Mouse (Mus musculus): Measurements from ENCODE around the gene Slc30a9. TPM values are rescaled to one million over a fixed set of nuclear protein-coding genes. Genes with fewer than 3 reads are reported as not detected.

Gene Slc30a9
- polyA plus RNA-seq (2015; fragmentation: Nextera tagmentation; extraction: Ambion mirVana): 107 TPM in 2 replicates

- Histone ChIP-seq H3K4me3 (ENCODE audit: low read length) (peak within 1 kb of the TSS; percentile 99), H3K4me1 (ENCODE audit: insufficient read depth, low read length) (peaks cover 14% of the 10 kb centered on the region), H3K36me3 (ENCODE audit: insufficient read depth, low read length) (no peaks in the 10 kb centered on the region), H3K27me3 (ENCODE audit: insufficient read depth, low read length) (no peaks in the 10 kb centered on the region), H3K27ac (ENCODE audit: low read length) (peak within 1 kb of the TSS; percentile 87), H3K4me2 (replicated peaks; ENCODE audit: low read depth, low read length) (peak within 1 kb of the TSS; percentile 64), H3K9ac (replicated peaks; ENCODE audit: low read length) (peak within 1 kb of the TSS; percentile 96), H3K9me3 (ENCODE audit: low read length) (no peaks in the 10 kb centered on the region)
- peak; percentile 98 for ATAC-seq (ENCODE audit: low FRiP score, low TSS enrichment)
- under 1% methylated on average over 79 of the region's 83 CpGs for WGBS
Observed at GRCm38 (mm10) chr5:67306698-67307521, at the start of gene Slc30a9. Gene Slc30a9 (plus strand): TSS chr5:67306955.

GRCm38 (mm10) chr5:67258473-67258872, 48.3 kb upstream of the Slc30a9 start:
- no peak overlapping the region for H3K4me3 ChIP-seq (ENCODE audit: low read length)
- ATAC-seq (ENCODE audit: low FRiP score, low TSS enrichment): no peak
- H3K4me1 ChIP-seq (ENCODE audit: insufficient read depth, low read length): peaks cover 12% of the 10 kb centered on the region
- no peak overlapping the region for H3K9ac ChIP-seq (replicated peaks; ENCODE audit: low read length)
- 78% methylated on average over 9 of the region's 9 CpGs for WGBS
- H3K4me2 ChIP-seq (replicated peaks; ENCODE audit: low read depth, low read length): no peak overlapping the region
- no peaks in the 10 kb centered on the region for H3K27me3 ChIP-seq (ENCODE audit: insufficient read depth, low read length)
- H3K27ac ChIP-seq (ENCODE audit: low read length): no peak overlapping the region
- no peaks in the 10 kb centered on the region for H3K36me3 ChIP-seq (ENCODE audit: insufficient read depth, low read length)
- no peaks in the 10 kb centered on the region for H3K9me3 ChIP-seq (ENCODE audit: low read length)

GRCm38 (mm10) chr5:67260159-67260530, 46.6 kb upstream of the Slc30a9 start:
- Histone ChIP-seq H3K9me3 (ENCODE audit: low read length) (no peaks in the 10 kb centered on the region), H3K4me3 (ENCODE audit: low read length) (peak overlapping the region; percentile 87), H3K9ac (replicated peaks; ENCODE audit: low read length) (peak overlapping the region; percentile 82), H3K27ac (ENCODE audit: low read length) (no peak overlapping the region), H3K27me3 (ENCODE audit: insufficient read depth, low read length) (no peaks in the 10 kb centered on the region), H3K36me3 (ENCODE audit: insufficient read depth, low read length) (peaks cover 9% of the 10 kb centered on the region), H3K4me1 (ENCODE audit: insufficient read depth, low read length) (peaks cover 12% of the 10 kb centered on the region), H3K4me2 (replicated peaks; ENCODE audit: low read depth, low read length) (peak overlapping the region; percentile 65)
- WGBS: 0% methylated on average over 9 of the region's 9 CpGs
- ATAC-seq (ENCODE audit: low FRiP score, low TSS enrichment): no peak

GRCm38 (mm10) chr5:67260531-67261371, 46.0 kb upstream of the Slc30a9 start, which contains the start of gene Tmem33:
Gene Tmem33 (plus strand): TSS chr5:67260565.
- H3K27ac ChIP-seq (ENCODE audit: low read length): peak within 1 kb of the TSS; percentile 88
- H3K9ac ChIP-seq (replicated peaks; ENCODE audit: low read length): peak within 1 kb of the TSS; percentile 82
- H3K9me3 ChIP-seq (ENCODE audit: low read length): no peaks in the 10 kb centered on the region
- peak within 1 kb of the TSS; percentile 78 for H3K4me2 ChIP-seq (replicated peaks; ENCODE audit: low read depth, low read length)
- whole genome bisulfite sequencing: under 1% methylated on average over 67 of the region's 67 CpGs
- peak; percentile 93 for ATAC-seq (ENCODE audit: low FRiP score, low TSS enrichment)
- H3K27me3 ChIP-seq (ENCODE audit: insufficient read depth, low read length): no peaks in the 10 kb centered on the region
- peak within 1 kb of the TSS; percentile 87 for H3K4me3 ChIP-seq (ENCODE audit: low read length)
- peaks cover 12% of the 10 kb centered on the region for H3K4me1 ChIP-seq (ENCODE audit: insufficient read depth, low read length)
- H3K36me3 ChIP-seq (ENCODE audit: insufficient read depth, low read length): peaks cover 15% of the 10 kb centered on the region

- WGBS: 93% methylated on average over 7 of the region's 7 CpGs
- H3K36me3 ChIP-seq (ENCODE audit: insufficient read depth, low read length): peaks cover 32% of the 10 kb centered on the region
- no peak for ATAC-seq (ENCODE audit: low FRiP score, low TSS enrichment)
Observed at GRCm38 (mm10) chr5:67262964-67263363, 43.8 kb upstream of the Slc30a9 start.

GRCm38 (mm10) chr5:67266106-67266505, 40.6 kb upstream of the Slc30a9 start:
- Histone ChIP-seq H3K27me3 (ENCODE audit: insufficient read depth, low read length) (no peaks in the 10 kb centered on the region), H3K4me2 (replicated peaks; ENCODE audit: low read depth, low read length) (no peak overlapping the region), H3K9ac (replicated peaks; ENCODE audit: low read length) (no peak overlapping the region), H3K36me3 (ENCODE audit: insufficient read depth, low read length) (peaks cover 42% of the 10 kb centered on the region), H3K27ac (ENCODE audit: low read length) (no peak overlapping the region), H3K4me3 (ENCODE audit: low read length) (no peak overlapping the region), H3K4me1 (ENCODE audit: insufficient read depth, low read length) (peaks cover 7% of the 10 kb centered on the region), H3K9me3 (ENCODE audit: low read length) (peaks cover 3% of the 10 kb centered on the region; the same call in 1 of the 2 replicates)
- WGBS: 88% methylated on average over 1 of the region's 1 CpGs
- no peak for ATAC-seq (ENCODE audit: low FRiP score, low TSS enrichment)

More at GRCm38 (mm10) chr5:67262964-67263363, 43.8 kb upstream of the Slc30a9 start:
- Histone ChIP-seq H3K27me3 (ENCODE audit: insufficient read depth, low read length) (no peaks in the 10 kb centered on the region), H3K4me2 (replicated peaks; ENCODE audit: low read depth, low read length) (no peak overlapping the region), H3K4me3 (ENCODE audit: low read length) (no peak overlapping the region), H3K27ac (ENCODE audit: low read length) (no peak overlapping the region), H3K9me3 (ENCODE audit: low read length) (peaks cover 3% of the 10 kb centered on the region; the same call in 1 of the 2 replicates), H3K4me1 (ENCODE audit: insufficient read depth, low read length) (peaks cover 12% of the 10 kb centered on the region), H3K9ac (replicated peaks; ENCODE audit: low read length) (no peak overlapping the region)

GRCm38 (mm10) chr5:67269309-67269708, 37.4 kb upstream of the Slc30a9 start:
- peaks cover 3% of the 10 kb centered on the region; the same call in 1 of the 2 replicates for H3K9me3 ChIP-seq (ENCODE audit: low read length)

GRCm38 (mm10) chr5:67279407-67279806, 27.3 kb upstream of the Slc30a9 start:
- no peak for ATAC-seq (ENCODE audit: low FRiP score, low TSS enrichment)
- peaks cover 23% of the 10 kb centered on the region for H3K36me3 ChIP-seq (ENCODE audit: insufficient read depth, low read length)
- WGBS: 91% methylated on average over 9 of the region's 9 CpGs
- no peak overlapping the region for H3K9ac ChIP-seq (replicated peaks; ENCODE audit: low read length)
- no peaks in the 10 kb centered on the region for H3K27me3 ChIP-seq (ENCODE audit: insufficient read depth, low read length)
- no peaks in the 10 kb centered on the region for H3K4me1 ChIP-seq (ENCODE audit: insufficient read depth, low read length)
- H3K4me3 ChIP-seq (ENCODE audit: low read length): no peak overlapping the region
- no peak overlapping the region for H3K4me2 ChIP-seq (replicated peaks; ENCODE audit: low read depth, low read length)
- H3K9me3 ChIP-seq (ENCODE audit: low read length): no peaks in the 10 kb centered on the region
- H3K27ac ChIP-seq (ENCODE audit: low read length): no peak overlapping the region

More at GRCm38 (mm10) chr5:67269309-67269708, 37.4 kb upstream of the Slc30a9 start:
- no peak for ATAC-seq (ENCODE audit: low FRiP score, low TSS enrichment)
- Histone ChIP-seq H3K27ac (ENCODE audit: low read length) (no peak overlapping the region), H3K4me3 (ENCODE audit: low read length) (no peak overlapping the region), H3K4me1 (ENCODE audit: insufficient read depth, low read length) (no peaks in the 10 kb centered on the region), H3K9ac (replicated peaks; ENCODE audit: low read length) (no peak overlapping the region), H3K36me3 (ENCODE audit: insufficient read depth, low read length) (peaks cover 40% of the 10 kb centered on the region), H3K4me2 (replicated peaks; ENCODE audit: low read depth, low read length) (no peak overlapping the region), H3K27me3 (ENCODE audit: insufficient read depth, low read length) (no peaks in the 10 kb centered on the region)
- WGBS: 87% methylated on average over 8 of the region's 8 CpGs

GRCm38 (mm10) chr5:67279840-67280239, 26.9 kb upstream of the Slc30a9 start:
- no peak overlapping the region for H3K9ac ChIP-seq (replicated peaks; ENCODE audit: low read length)
- H3K27me3 ChIP-seq (ENCODE audit: insufficient read depth, low read length): no peaks in the 10 kb centered on the region
- no peaks in the 10 kb centered on the region for H3K4me1 ChIP-seq (ENCODE audit: insufficient read depth, low read length)
- no peaks in the 10 kb centered on the region for H3K9me3 ChIP-seq (ENCODE audit: low read length)
- H3K4me2 ChIP-seq (replicated peaks; ENCODE audit: low read depth, low read length): no peak overlapping the region
- 94% methylated on average over 4 of the region's 4 CpGs for WGBS
- no peak overlapping the region for H3K4me3 ChIP-seq (ENCODE audit: low read length)
- no peak for ATAC-seq (ENCODE audit: low FRiP score, low TSS enrichment)
- H3K27ac ChIP-seq (ENCODE audit: low read length): no peak overlapping the region
- peaks cover 27% of the 10 kb centered on the region for H3K36me3 ChIP-seq (ENCODE audit: insufficient read depth, low read length)
